Mouse (Mus musculus): ENCODE measurements around the gene Cabp1.

DNA sequence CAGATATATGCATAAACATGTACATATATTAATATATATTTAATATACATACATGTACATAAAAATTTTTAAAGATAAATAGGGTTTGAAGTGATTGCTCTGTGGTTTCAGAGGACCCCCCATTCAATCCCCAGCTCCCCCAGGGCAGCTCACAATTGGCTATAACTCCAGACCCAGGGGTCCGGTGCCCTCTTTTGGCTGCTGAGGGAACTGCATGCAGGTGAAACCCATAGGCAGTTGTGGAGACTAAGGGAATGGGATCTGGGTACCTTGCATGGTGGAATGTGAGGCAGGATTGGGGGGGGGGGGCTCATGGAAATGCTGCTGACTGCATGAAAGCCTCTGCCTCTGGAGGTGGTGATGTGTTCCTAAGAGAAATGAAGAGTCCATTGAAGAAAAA lies 16.2 kb upstream of the Cabp1 start:
- no peak for TF ChIP-seq POLR2A (IDR thresholded peaks at IDR 0.05; ENCODE audit: low read depth, low read length)
- peak; percentile 61; the same call in 1 of the 2 replicates for TF ChIP-seq CTCF (IDR thresholded peaks at IDR 0.05; ENCODE audit: extremely low read depth, insufficient read depth, insufficient read length, insufficient replicate concordance)

All from spleen, adult 2 months (tissue).